Comparison of ENCODE assay signal across 28 mouse cellular contexts in genomic region chr6:101905029-101905342, GRCm38 (mm10).
"Had no signal": no experiment of that assay in that cellular context is flagged by ENCODE, and none has a peak within 500 bp of the region (broad histone marks: within the 10 kb centered on the region; RNA-seq: fewer than 3 reads in every experiment).

No protein-coding gene starts in this region.

- H3K27ac ChIP-seq: left cerebral cortex, adult 2 months; limb, embryonic 10.5 days; limb, embryonic 12.5 days; limb, embryonic 13.5 days; limb, embryonic 15.5 days; liver, embryonic 12.5 days; liver, embryonic 13.5 days; liver, embryonic 14.5 days; liver, embryonic 15.5 days; macrophage; midbrain, embryonic 10.5 days; midbrain, embryonic 12.5 days; midbrain, embryonic 13.5 days; midbrain, embryonic 15.5 days; neural tube, embryonic 12.5 days; neural tube, embryonic 13.5 days had no signal

- H3K4me2 ChIP-seq: limb, embryonic 12.5 days; limb, embryonic 13.5 days; limb, embryonic 15.5 days; liver, embryonic 11.5 days; liver, embryonic 12.5 days; liver, embryonic 13.5 days; liver, embryonic 15.5 days; midbrain, embryonic 11.5 days; midbrain, embryonic 12.5 days; midbrain, embryonic 13.5 days; midbrain, embryonic 15.5 days; neural tube, embryonic 12.5 days; neural tube, embryonic 13.5 days had no signal

- DNase-seq: layer of hippocampus, postnatal 36 days; left cerebral cortex, postnatal 4 days; liver; liver, embryonic 13.5 days; liver, postnatal 0 days; lung, postnatal 14 days; lung, postnatal 4 days; midbrain, embryonic 14.5 days had no signal

- H3K9me3 ChIP-seq: limb, embryonic 10.5 days; limb, embryonic 12.5 days; limb, embryonic 13.5 days; limb, embryonic 15.5 days; liver, embryonic 12.5 days; liver, embryonic 13.5 days; liver, embryonic 15.5 days; megakaryocyte, embryonic 14.5 days; midbrain, embryonic 10.5 days; midbrain, embryonic 12.5 days; midbrain, embryonic 13.5 days; midbrain, embryonic 15.5 days; neural tube, embryonic 12.5 days; neural tube, embryonic 13.5 days had no signal

- H3K9ac ChIP-seq: limb, embryonic 12.5 days; limb, embryonic 13.5 days; limb, embryonic 15.5 days; liver, embryonic 12.5 days; liver, embryonic 13.5 days; liver, embryonic 14.5 days; liver, embryonic 15.5 days; liver, postnatal 0 days; midbrain, embryonic 12.5 days; midbrain, embryonic 13.5 days; midbrain, embryonic 15.5 days; neural tube, embryonic 12.5 days; neural tube, embryonic 13.5 days had no signal

- H3K27me3 ChIP-seq: limb, embryonic 12.5 days; limb, embryonic 15.5 days; liver, embryonic 12.5 days; liver, embryonic 13.5 days; liver, embryonic 15.5 days; megakaryocyte, embryonic 14.5 days; midbrain, embryonic 12.5 days; midbrain, embryonic 13.5 days; midbrain, embryonic 15.5 days; neural tube, embryonic 12.5 days; neural tube, embryonic 13.5 days had no signal

- H3K36me3 ChIP-seq: limb, embryonic 10.5 days; limb, embryonic 12.5 days; limb, embryonic 13.5 days; limb, embryonic 15.5 days; liver, embryonic 12.5 days; liver, embryonic 13.5 days; liver, embryonic 15.5 days; midbrain, embryonic 10.5 days; midbrain, embryonic 12.5 days; midbrain, embryonic 13.5 days; midbrain, embryonic 15.5 days; neural tube, embryonic 12.5 days; neural tube, embryonic 13.5 days had no signal

- H3K4me1 ChIP-seq: limb, embryonic 10.5 days; limb, embryonic 12.5 days; limb, embryonic 13.5 days; limb, embryonic 15.5 days; liver, embryonic 12.5 days; liver, embryonic 13.5 days; liver, embryonic 15.5 days; megakaryocyte, embryonic 14.5 days; midbrain, embryonic 10.5 days; midbrain, embryonic 12.5 days; midbrain, embryonic 13.5 days; midbrain, embryonic 15.5 days; neural tube, embryonic 12.5 days; neural tube, embryonic 13.5 days had no signal

- H3K4me3 ChIP-seq: left cerebral cortex, adult 2 months; limb, embryonic 10.5 days; limb, embryonic 12.5 days; limb, embryonic 13.5 days; limb, embryonic 15.5 days; liver, embryonic 12.5 days; liver, embryonic 13.5 days; liver, embryonic 15.5 days; megakaryocyte, embryonic 14.5 days; midbrain, embryonic 10.5 days; midbrain, embryonic 12.5 days; midbrain, embryonic 13.5 days; midbrain, embryonic 15.5 days; myocyte; neural tube, embryonic 12.5 days; neural tube, embryonic 13.5 days had no signal

- ATAC-seq: liver, embryonic 12.5 days; liver, postnatal 0 days; midbrain, embryonic 13.5 days; midbrain, embryonic 15.5 days; midbrain, embryonic 16.5 days had no signal
